Mouse (Mus musculus) ES-E14 (cell line): ENCODE measurements around the gene March1. TPM values are rescaled to one million over a fixed set of nuclear protein-coding genes. Genes with fewer than 3 reads are reported as not detected.
A peak's percentile ranks its signal among the peaks of the same experiment; 100 is the strongest.

Source experiments
- DNase-seq: peaks from one replicate; pipeline ENCODE4 v3.0.0-alpha.2; 2013; ENCODE audit warnings: low read depth, low spot score
- H3K27ac ChIP-seq: 2 replicates; pipeline ENCODE4 v1.5.1; 2012; ENCODE audit warnings: low read depth, mild to moderate bottlenecking, low read length, moderate library complexity, mixed read lengths; ENCODE audit not compliant: poor library complexity, insufficient read depth, severe bottlenecking
- H3K36me3 ChIP-seq: 2 replicates; pipeline ENCODE4 v1.6.1; 2012; ENCODE audit warnings: mild to moderate bottlenecking, low read length, moderate library complexity, mixed read lengths; ENCODE audit not compliant: control insufficient read depth, poor library complexity, insufficient read depth, severe bottlenecking
- H3K4me1 ChIP-seq, 2 experiments: fragments of 150-350 bp in 1 of 2; sonication (generic) in 1 of 2; 2 replicates each; pipeline ENCODE4 v1.6.1; 2012; ENCODE audit warnings: low read length in 2 of 2, mild to moderate bottlenecking in 1 of 2, mixed read lengths in 1 of 2; ENCODE audit not compliant: control insufficient read depth in 2 of 2, insufficient read depth in 2 of 2, poor library complexity in 1 of 2
- H3K4me3 ChIP-seq, 2 experiments: fragments of 150-350 bp in 1 of 2; sonication (generic) in 1 of 2; 2 replicates each; pipeline ENCODE4 v1.5.1; 2012; ENCODE audit warnings: low read length in 2 of 2, low read depth in 1 of 2, mild to moderate bottlenecking in 1 of 2, mixed read lengths in 1 of 2; ENCODE audit not compliant: insufficient read depth in 1 of 2, poor library complexity in 1 of 2, severe bottlenecking in 1 of 2
- H3K9ac ChIP-seq: 2 replicates; pipeline ENCODE4 v1.6.1; 2012; ENCODE audit warnings: low read depth, mild to moderate bottlenecking, low read length, mixed read lengths; ENCODE audit not compliant: poor library complexity, insufficient read depth, severe bottlenecking
- H3K9me3 ChIP-seq: fragments of 150-350 bp; sonication (generic); 2 replicates; pipeline ENCODE4 v1.6.1; 2012; ENCODE audit warnings: low read depth, mild to moderate bottlenecking, low read length; ENCODE audit not compliant: control insufficient read depth, insufficient read depth
- CHD2 ChIP-seq: IDR thresholded peaks from 2 replicates; pipeline ENCODE4 v1.6.1; 2014; ENCODE audit warnings: mild to moderate bottlenecking, low read depth, low read length, inconsistent platforms
- HCFC1 ChIP-seq: IDR thresholded peaks from 2 replicates; pipeline ENCODE4 v1.6.1; 2012; ENCODE audit warnings: low read length, inconsistent platforms, borderline replicate concordance; ENCODE audit not compliant: insufficient read depth
- MAFK ChIP-seq: IDR thresholded peaks from 2 replicates; pipeline ENCODE4 v1.6.1; 2014; ENCODE audit warnings: mild to moderate bottlenecking, low read depth, low read length, inconsistent platforms; ENCODE audit not compliant: insufficient read depth
- ZC3H11A ChIP-seq: IDR thresholded peaks from 2 replicates; pipeline ENCODE4 v1.6.1; 2012; ENCODE audit warnings: low read depth, mild to moderate bottlenecking, inconsistent platforms, low read length, borderline replicate concordance
- ZNF384 ChIP-seq: IDR thresholded peaks from 2 replicates; pipeline ENCODE4 v1.6.1; 2012; ENCODE audit warnings: low read depth, low read length, inconsistent platforms
- in situ Hi-C, 2 experiments: fragments of 600-800 bp; cut with MboI; formaldehyde crosslinking; loops; one replicate each; pipeline ENCODE4 v1.15.1; 2025; ENCODE audit warnings: low sequenced_read_pairs in 2 of 2, inconsistent platforms in 1 of 2; ENCODE audit not compliant: unreplicated experiment in 2 of 2
- total RNA-seq: library from RNA; depleted of rRNA; stranded (reverse); fragments of 300-350 nt; gene quantifications from 2 replicates; pipeline ENCODE4 v1.2.3, GENCODE M21; 2012

The March1 gene
- total RNA-seq, 1 experiment = 0.22 TPM

- TF ChIP-seq MAFK (no peak), CHD2 (no peak), HCFC1 (no peak), ZNF384 (no peak), ZC3H11A (no peak)
- in situ Hi-C loops = no loop called here
- H3K4me1 ChIP-seq = no peaks in the 10 kb centered on the region
- no peaks in the 10 kb centered on the region for H3K9me3 ChIP-seq
- no peak overlapping the region for H3K4me3 ChIP-seq
- no peaks in the 10 kb centered on the region for H3K36me3 ChIP-seq
- no peak for DNase-seq
- H3K9ac ChIP-seq = no peak overlapping the region
- no peak overlapping the region for H3K27ac ChIP-seq
Measured at GRCm38 (mm10) chr8:66391554-66391953, 773.9 kb downstream of the March1 start.

DNA sequence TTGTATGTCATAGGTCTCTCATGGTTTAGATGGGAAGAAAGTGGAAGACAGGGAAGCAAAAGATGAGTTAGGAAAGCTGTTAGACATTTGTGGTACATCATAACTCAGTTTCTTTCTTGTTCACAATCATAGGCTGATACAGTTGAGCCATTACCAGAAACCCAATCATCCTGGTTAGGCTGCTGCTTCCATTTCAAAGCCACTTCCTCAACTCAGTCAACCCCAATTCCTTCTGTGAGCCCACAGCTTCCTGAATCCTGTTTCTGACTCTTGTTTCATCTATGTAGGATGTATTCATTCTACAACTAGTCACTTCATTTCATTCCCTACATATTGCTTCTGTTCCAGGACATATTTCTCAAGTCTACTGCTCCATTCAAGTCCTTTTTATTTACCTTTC lies 775.2 kb downstream of the March1 start:
- in situ Hi-C loops = no loop called here
- no peak overlapping the region for H3K27ac ChIP-seq
- H3K4me3 ChIP-seq = no peak overlapping the region
- DNase-seq = no peak
- no peaks in the 10 kb centered on the region for H3K9me3 ChIP-seq
- TF ChIP-seq CHD2 (no peak), ZNF384 (no peak), ZC3H11A (no peak), HCFC1 (no peak), MAFK (no peak)
- H3K36me3 ChIP-seq = no peaks in the 10 kb centered on the region
- no peaks in the 10 kb centered on the region for H3K4me1 ChIP-seq
- no peak overlapping the region for H3K9ac ChIP-seq

DNA sequence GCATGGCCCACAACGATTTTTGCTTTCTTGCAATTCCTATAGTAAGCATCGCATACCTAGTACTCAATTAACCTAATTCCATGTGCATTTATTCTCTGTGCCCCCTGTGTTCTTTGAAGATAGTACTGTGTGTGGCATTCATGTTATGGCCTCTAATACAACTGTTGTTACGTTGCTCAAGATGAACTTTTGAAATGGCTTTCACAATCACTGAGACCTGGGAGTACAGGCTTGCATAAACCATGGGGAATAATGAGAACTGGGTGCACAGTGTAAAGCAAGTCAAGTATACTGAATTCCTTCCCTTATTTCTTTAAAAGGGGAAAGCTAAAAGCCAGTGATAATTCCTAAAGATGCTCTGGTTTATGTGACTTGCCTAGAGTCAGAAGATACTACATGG lies 776.4 kb downstream of the March1 start:
- DNase-seq = no peak
- no peaks in the 10 kb centered on the region for H3K9me3 ChIP-seq
- in situ Hi-C loops = no loop called here

GRCm38 (mm10) chr8:66397811-66398210 lies 780.1 kb downstream of the March1 start:
- DNase-seq = no peak
- Histone ChIP-seq H3K9me3 (no peaks in the 10 kb centered on the region), H3K27ac (no peak overlapping the region), H3K4me1 (no peaks in the 10 kb centered on the region), H3K9ac (no peak overlapping the region), H3K36me3 (no peaks in the 10 kb centered on the region), H3K4me3 (no peak overlapping the region)
- TF ChIP-seq HCFC1 = no peak
- TF ChIP-seq MAFK = peak; percentile 80
- no peak for TF ChIP-seq CHD2
- no peak for TF ChIP-seq ZNF384
- TF ChIP-seq ZC3H11A = no peak
- in situ Hi-C loops = no loop called here

More for the DNA sequence above, 776.4 kb downstream of the March1 start:
- no peak overlapping the region for H3K9ac ChIP-seq
- H3K36me3 ChIP-seq = no peaks in the 10 kb centered on the region
- no peak for TF ChIP-seq ZNF384
- TF ChIP-seq HCFC1 = no peak
- no peak for TF ChIP-seq ZC3H11A
- no peak for TF ChIP-seq CHD2
- TF ChIP-seq MAFK = no peak
- no peak overlapping the region for H3K27ac ChIP-seq
- H3K4me3 ChIP-seq = no peak overlapping the region
- H3K4me1 ChIP-seq = no peaks in the 10 kb centered on the region

DNA sequence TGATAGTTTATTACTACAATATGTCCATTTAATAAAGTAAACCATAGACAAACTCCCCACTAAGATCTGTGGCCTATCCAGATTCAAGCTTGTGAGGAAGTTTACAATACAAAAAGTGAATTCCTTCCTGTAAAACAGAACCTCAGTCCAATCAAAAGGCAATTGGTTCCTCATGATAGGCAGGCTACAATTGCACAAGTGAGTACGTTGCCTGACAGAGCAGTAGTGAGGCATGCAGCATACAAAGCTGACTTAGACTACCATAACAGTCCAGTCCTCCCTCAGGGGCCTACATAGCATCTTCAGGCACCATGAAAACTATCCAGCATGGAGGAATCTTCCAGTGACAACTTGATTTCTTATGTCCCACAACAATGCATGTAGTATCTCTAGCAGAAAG lies 782.4 kb downstream of the March1 start:
- H3K4me1 ChIP-seq = no peaks in the 10 kb centered on the region
- H3K9me3 ChIP-seq = no peaks in the 10 kb centered on the region
- no peak for DNase-seq
- H3K27ac ChIP-seq = no peak overlapping the region
- in situ Hi-C loops = no loop called here
- H3K36me3 ChIP-seq = no peaks in the 10 kb centered on the region
- H3K4me3 ChIP-seq = no peak overlapping the region
- no peak overlapping the region for H3K9ac ChIP-seq
- TF ChIP-seq CHD2 = no peak
- no peak for TF ChIP-seq ZC3H11A
- TF ChIP-seq HCFC1 = no peak
- no peak for TF ChIP-seq MAFK
- no peak for TF ChIP-seq ZNF384
